Mouse (Mus musculus): ENCODE measurements at regions not wholly inside any gene's neighbourhood (a gene's known extent, or its start where the extent isn't known, plus 50 kb on each side); places are given as distances from the start of the nearest gene placed in this dataset.

- no peak overlapping the region for H3K27ac ChIP-seq (ENCODE audit: low read depth, low read length)
- 78% methylated on average over 2 of the region's 2 CpGs for WGBS
- no peaks in the 10 kb centered on the region for H3K9me3 ChIP-seq (ENCODE audit: control insufficient read depth, low read length)
- ATAC-seq (ENCODE audit: low FRiP score), result no peak
- H3K4me3 ChIP-seq (ENCODE audit: low read depth, low read length), result no peak overlapping the region
- H3K9ac ChIP-seq (ENCODE audit: low read depth, low read length), result no peak overlapping the region
- no peaks in the 10 kb centered on the region for H3K36me3 ChIP-seq (ENCODE audit: control insufficient read depth, insufficient read depth, low read length)
- DNase-seq (ENCODE audit: low spot score), result no peak
- H3K4me2 ChIP-seq (replicated peaks; ENCODE audit: low read depth, low read length), result no peak overlapping the region
- no peaks in the 10 kb centered on the region for H3K4me1 ChIP-seq (replicated peaks; ENCODE audit: control insufficient read depth, insufficient read depth, low read length)
- H3K27me3 ChIP-seq (ENCODE audit: control insufficient read depth, insufficient read depth, low read length), result no peaks in the 10 kb centered on the region
These were observed 250.3 kb downstream of the Hs3st3b1 start for GRCm38 (mm10) chr11:63671816-63672215.

DNA sequence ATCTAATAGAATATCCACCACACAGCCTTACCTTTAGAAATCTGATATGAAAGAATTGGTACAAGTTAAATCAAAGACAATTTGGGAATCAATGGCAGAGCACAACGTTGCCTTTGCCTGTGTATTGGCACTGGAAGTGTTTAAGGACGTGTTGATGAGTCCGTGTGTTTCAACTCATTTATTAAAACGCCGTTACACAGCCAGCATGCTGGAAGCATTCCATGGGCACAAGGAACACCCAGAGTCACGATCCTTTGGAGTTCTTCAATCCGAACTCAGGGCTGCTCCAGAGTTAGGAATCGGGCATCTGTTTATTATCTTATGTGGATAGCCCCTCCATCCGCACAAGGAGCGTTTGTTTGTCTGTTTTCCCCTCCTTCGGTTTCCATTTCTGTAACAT, 244.2 kb downstream of the Hs3st3b1 start:
- H3K9me3 ChIP-seq (ENCODE audit: control insufficient read depth, low read length), result no peaks in the 10 kb centered on the region
- WGBS, result 89% methylated on average over 11 of the region's 11 CpGs

GRCm38 (mm10) chr11:63678382-63678905, 243.6 kb downstream of the Hs3st3b1 start:
- peak; percentile 34 for DNase-seq (ENCODE audit: low spot score)
- no peak overlapping the region for H3K27ac ChIP-seq (ENCODE audit: low read depth, low read length)
- no peak overlapping the region for H3K9ac ChIP-seq (ENCODE audit: low read depth, low read length)
- no peaks in the 10 kb centered on the region for H3K36me3 ChIP-seq (ENCODE audit: control insufficient read depth, insufficient read depth, low read length)
- H3K9me3 ChIP-seq (ENCODE audit: control insufficient read depth, low read length), result no peaks in the 10 kb centered on the region
- 58% methylated on average over 17 of the region's 17 CpGs for WGBS
- no peak overlapping the region for H3K4me2 ChIP-seq (replicated peaks; ENCODE audit: low read depth, low read length)
- no peaks in the 10 kb centered on the region for H3K27me3 ChIP-seq (ENCODE audit: control insufficient read depth, insufficient read depth, low read length)
- no peak overlapping the region for H3K4me3 ChIP-seq (ENCODE audit: low read depth, low read length)
- no peaks in the 10 kb centered on the region for H3K4me1 ChIP-seq (replicated peaks; ENCODE audit: control insufficient read depth, insufficient read depth, low read length)
- ATAC-seq (ENCODE audit: low FRiP score), result no peak

More for the DNA sequence above, 244.2 kb downstream of the Hs3st3b1 start:
- no peak for ATAC-seq (ENCODE audit: low FRiP score)
- H3K4me1 ChIP-seq (replicated peaks; ENCODE audit: control insufficient read depth, insufficient read depth, low read length), result no peaks in the 10 kb centered on the region
- H3K27me3 ChIP-seq (ENCODE audit: control insufficient read depth, insufficient read depth, low read length), result no peaks in the 10 kb centered on the region
- DNase-seq (ENCODE audit: low spot score), result no peak
- no peak overlapping the region for H3K9ac ChIP-seq (ENCODE audit: low read depth, low read length)
- H3K4me3 ChIP-seq (ENCODE audit: low read depth, low read length), result no peak overlapping the region
- H3K4me2 ChIP-seq (replicated peaks; ENCODE audit: low read depth, low read length), result no peak overlapping the region
- no peaks in the 10 kb centered on the region for H3K36me3 ChIP-seq (ENCODE audit: control insufficient read depth, insufficient read depth, low read length)
- no peak overlapping the region for H3K27ac ChIP-seq (ENCODE audit: low read depth, low read length)

GRCm38 (mm10) chr11:63679491-63679890, 242.6 kb downstream of the Hs3st3b1 start:
- DNase-seq (ENCODE audit: low spot score) (no peak), ATAC-seq (ENCODE audit: low FRiP score) (no peak)
- H3K27ac ChIP-seq (ENCODE audit: low read depth, low read length), result no peak overlapping the region
- no peaks in the 10 kb centered on the region for H3K36me3 ChIP-seq (ENCODE audit: control insufficient read depth, insufficient read depth, low read length)
- no peaks in the 10 kb centered on the region for H3K27me3 ChIP-seq (ENCODE audit: control insufficient read depth, insufficient read depth, low read length)
- no peak overlapping the region for H3K9ac ChIP-seq (ENCODE audit: low read depth, low read length)
- no peaks in the 10 kb centered on the region for H3K4me1 ChIP-seq (replicated peaks; ENCODE audit: control insufficient read depth, insufficient read depth, low read length)
- no peak overlapping the region for H3K4me2 ChIP-seq (replicated peaks; ENCODE audit: low read depth, low read length)
- H3K4me3 ChIP-seq (ENCODE audit: low read depth, low read length), result no peak overlapping the region
- 68% methylated on average over 4 of the region's 4 CpGs for WGBS
- H3K9me3 ChIP-seq (ENCODE audit: control insufficient read depth, low read length), result no peaks in the 10 kb centered on the region

- H3K4me3 ChIP-seq (ENCODE audit: low read depth, low read length), result no peak overlapping the region
- H3K27me3 ChIP-seq (ENCODE audit: control insufficient read depth, insufficient read depth, low read length), result no peaks in the 10 kb centered on the region
- no peak overlapping the region for H3K4me2 ChIP-seq (replicated peaks; ENCODE audit: low read depth, low read length)
- no peaks in the 10 kb centered on the region for H3K9me3 ChIP-seq (ENCODE audit: control insufficient read depth, low read length)
- no peaks in the 10 kb centered on the region for H3K36me3 ChIP-seq (ENCODE audit: control insufficient read depth, insufficient read depth, low read length)
- ATAC-seq (ENCODE audit: low FRiP score), result no peak
- 72% methylated on average over 11 of the region's 11 CpGs for WGBS
- no peak for DNase-seq (ENCODE audit: low spot score)
- H3K4me1 ChIP-seq (replicated peaks; ENCODE audit: control insufficient read depth, insufficient read depth, low read length), result no peaks in the 10 kb centered on the region
- no peak overlapping the region for H3K9ac ChIP-seq (ENCODE audit: low read depth, low read length)
- no peak overlapping the region for H3K27ac ChIP-seq (ENCODE audit: low read depth, low read length)
These were observed 237.7 kb downstream of the Hs3st3b1 start for GRCm38 (mm10) chr11:63684228-63684980.

GRCm38 (mm10) chr11:63691041-63691440, 231.0 kb downstream of the Hs3st3b1 start:
- 49% methylated on average over 4 of the region's 4 CpGs for WGBS
- Histone ChIP-seq H3K9ac (ENCODE audit: low read depth, low read length) (no peak overlapping the region), H3K27me3 (ENCODE audit: control insufficient read depth, insufficient read depth, low read length) (no peaks in the 10 kb centered on the region), H3K4me3 (ENCODE audit: low read depth, low read length) (no peak overlapping the region), H3K27ac (ENCODE audit: low read depth, low read length) (no peak overlapping the region), H3K4me1 (replicated peaks; ENCODE audit: control insufficient read depth, insufficient read depth, low read length) (no peaks in the 10 kb centered on the region), H3K9me3 (ENCODE audit: control insufficient read depth, low read length) (no peaks in the 10 kb centered on the region), H3K4me2 (replicated peaks; ENCODE audit: low read depth, low read length) (no peak overlapping the region), H3K36me3 (ENCODE audit: control insufficient read depth, insufficient read depth, low read length) (no peaks in the 10 kb centered on the region)
- ATAC-seq (ENCODE audit: low FRiP score) (no peak), DNase-seq (ENCODE audit: low spot score) (peak; percentile 57)

DNA sequence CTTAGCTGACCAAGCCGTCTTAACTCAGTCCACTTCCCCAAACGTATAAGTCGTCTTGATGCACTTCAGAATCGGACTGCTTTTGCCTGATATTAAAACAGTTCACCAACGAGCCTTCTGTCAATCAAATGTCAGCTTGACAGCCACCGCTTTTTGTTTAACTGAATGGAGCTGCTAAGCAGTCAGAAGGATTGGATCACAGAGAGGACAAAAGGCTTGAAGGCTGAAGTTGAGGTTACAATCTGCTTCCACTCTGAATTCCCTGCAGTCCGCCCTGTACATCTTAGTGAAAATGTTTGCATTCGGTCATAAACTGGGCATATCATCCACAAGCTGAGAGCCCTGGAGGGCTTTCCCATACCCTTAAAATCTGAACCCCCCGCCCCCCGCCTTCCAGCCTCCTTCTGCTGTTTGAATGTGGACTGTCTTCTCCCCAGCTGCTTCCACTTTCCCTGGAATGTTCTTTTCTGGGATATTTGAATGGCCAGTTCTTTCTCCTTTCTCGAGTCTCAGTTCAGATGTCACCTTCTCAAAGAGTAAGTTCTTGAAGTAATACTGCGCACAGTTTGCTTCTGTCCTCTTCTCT, 217.0 kb downstream of the Hs3st3b1 start:
- 56% methylated on average over 12 of the region's 12 CpGs for WGBS
- H3K9ac ChIP-seq (ENCODE audit: low read depth, low read length), result no peak overlapping the region
- H3K36me3 ChIP-seq (ENCODE audit: control insufficient read depth, insufficient read depth, low read length), result no peaks in the 10 kb centered on the region
- H3K4me2 ChIP-seq (replicated peaks; ENCODE audit: low read depth, low read length), result no peak overlapping the region
- no peak overlapping the region for H3K27ac ChIP-seq (ENCODE audit: low read depth, low read length)
- no peak for ATAC-seq (ENCODE audit: low FRiP score)
- no peak overlapping the region for H3K4me3 ChIP-seq (ENCODE audit: low read depth, low read length)
- no peaks in the 10 kb centered on the region for H3K9me3 ChIP-seq (ENCODE audit: control insufficient read depth, low read length)
- peak; percentile 28 for DNase-seq (ENCODE audit: low spot score)
- H3K27me3 ChIP-seq (ENCODE audit: control insufficient read depth, insufficient read depth, low read length), result no peaks in the 10 kb centered on the region
- 0 out of 2 replicates have a peak, but pooled peaks cover 2% of the 10 kb centered on the region for H3K4me1 ChIP-seq (replicated peaks; ENCODE audit: control insufficient read depth, insufficient read depth, low read length)

DNA sequence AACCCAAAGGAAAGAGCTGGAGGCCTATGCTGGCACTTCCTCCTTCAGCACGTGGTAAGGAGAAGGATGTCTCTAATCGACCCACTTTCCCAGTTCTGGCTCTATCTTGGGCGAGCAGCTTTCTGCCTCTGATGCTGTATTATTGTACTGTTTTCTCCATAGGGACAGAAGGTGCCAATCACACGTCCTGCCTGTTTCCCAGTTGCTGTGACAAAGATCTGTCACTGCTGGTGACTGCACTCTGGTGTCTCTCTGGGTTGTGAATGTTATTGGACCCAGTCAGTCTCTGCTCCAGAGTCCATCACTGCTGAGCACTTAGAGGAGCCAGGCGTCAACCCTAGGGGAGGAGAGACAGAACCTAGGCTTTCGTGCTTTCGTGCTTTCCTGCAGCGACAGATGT, 216.0 kb downstream of the Hs3st3b1 start:
- Histone ChIP-seq H3K4me3 (ENCODE audit: low read depth, low read length) (no peak overlapping the region), H3K9me3 (ENCODE audit: control insufficient read depth, low read length) (no peaks in the 10 kb centered on the region), H3K27me3 (ENCODE audit: control insufficient read depth, insufficient read depth, low read length) (no peaks in the 10 kb centered on the region), H3K4me2 (replicated peaks; ENCODE audit: low read depth, low read length) (no peak overlapping the region), H3K4me1 (replicated peaks; ENCODE audit: control insufficient read depth, insufficient read depth, low read length) (0 out of 2 replicates have a peak, but pooled peaks cover 2% of the 10 kb centered on the region), H3K9ac (ENCODE audit: low read depth, low read length) (no peak overlapping the region), H3K27ac (ENCODE audit: low read depth, low read length) (no peak overlapping the region), H3K36me3 (ENCODE audit: control insufficient read depth, insufficient read depth, low read length) (no peaks in the 10 kb centered on the region)
- no peak for ATAC-seq (ENCODE audit: low FRiP score)
- peak; percentile 11 for DNase-seq (ENCODE audit: low spot score)
- 62% methylated on average over 8 of the region's 8 CpGs for WGBS

GRCm38 (mm10) chr11:63707093-63707492, 215.0 kb downstream of the Hs3st3b1 start:
- Histone ChIP-seq H3K9me3 (ENCODE audit: control insufficient read depth, low read length) (no peaks in the 10 kb centered on the region), H3K36me3 (ENCODE audit: control insufficient read depth, insufficient read depth, low read length) (no peaks in the 10 kb centered on the region), H3K27me3 (ENCODE audit: control insufficient read depth, insufficient read depth, low read length) (no peaks in the 10 kb centered on the region), H3K4me1 (replicated peaks; ENCODE audit: control insufficient read depth, insufficient read depth, low read length) (0 out of 2 replicates have a peak, but pooled peaks cover 2% of the 10 kb centered on the region), H3K27ac (ENCODE audit: low read depth, low read length) (no peak overlapping the region), H3K4me3 (ENCODE audit: low read depth, low read length) (no peak overlapping the region), H3K9ac (ENCODE audit: low read depth, low read length) (no peak overlapping the region), H3K4me2 (replicated peaks; ENCODE audit: low read depth, low read length) (no peak overlapping the region)
- ATAC-seq (ENCODE audit: low FRiP score), result no peak
- peak; percentile 23 for DNase-seq (ENCODE audit: low spot score)
- WGBS, result 23% methylated on average over 5 of the region's 5 CpGs
